Mouse (Mus musculus): ENCODE results near the gene Mllt1.
A peak's percentile ranks its signal among the peaks of the same experiment; 100 is the strongest.

DNA sequence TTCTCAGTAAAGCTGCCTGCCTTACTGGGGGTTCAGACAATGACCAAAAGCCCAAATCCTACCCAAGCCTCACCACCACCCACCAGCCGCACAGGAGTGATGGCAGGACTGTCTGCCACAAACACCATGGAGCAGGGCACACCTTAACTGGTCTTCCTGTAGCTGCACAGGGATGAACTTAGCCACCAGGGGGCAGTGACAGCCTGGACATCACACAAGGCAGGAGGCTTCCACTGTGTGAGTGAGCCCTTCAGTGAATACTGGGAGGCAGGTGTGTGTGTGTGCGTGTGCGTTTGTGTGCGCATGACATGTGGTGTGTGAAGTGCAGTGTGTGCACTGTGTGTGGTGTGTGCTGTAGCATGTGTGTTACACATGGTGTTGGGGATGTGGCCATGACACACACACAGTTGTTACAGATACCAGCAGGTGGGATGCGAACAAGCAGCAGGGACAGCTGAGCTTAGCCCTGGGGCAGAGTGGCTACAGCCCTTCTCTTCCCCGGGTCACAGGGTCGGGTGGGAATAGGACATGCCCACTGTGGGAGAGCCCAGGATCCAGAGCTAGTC is 37.5 kb downstream of the Mllt1 start:
- peak; percentile 98 for TF ChIP-seq CTCF (IDR thresholded peaks at IDR 0.05; ENCODE audit: insufficient read depth, low read length)
- 0 out of 2 replicates have a peak, but pooled peaks have one; percentile 5 for TF ChIP-seq POLR2A (IDR thresholded peaks at IDR 0.05; ENCODE audit: borderline replicate concordance, extremely low read depth, low read depth, low read length)

Measured in lung, adult 2 months (tissue).